27 mouse cellular contexts compared by ENCODE assay signal in genomic region chr17:85730231-85731015, GRCm38 (mm10). TPM values are rescaled to one million over a fixed set of nuclear protein-coding genes. Genes with fewer than 3 reads are reported as not detected.
DNase-seq lines count a peak whose midpoint lies in the region; ATAC-seq and TF ChIP-seq lines count a peak whose summit lies in the region.
"Had no signal": no experiment of that assay in that cellular context is flagged by ENCODE, and none has a peak within 500 bp of the region (broad histone marks: within the 10 kb centered on the region; RNA-seq: fewer than 3 reads in every experiment).

No protein-coding gene starts in this region.

- no peak overlapping the region for H3K4me3 ChIP-seq in intestine, embryonic 16.5 days (ENCODE audit: low read length)
- H3K4me3 ChIP-seq: embryonic facial prominence, embryonic 12.5 days; embryonic facial prominence, embryonic 15.5 days; gastrocnemius, adult 2 months; heart, embryonic 13.5 days had no signal

- TF ChIP-seq POLR2A in brain, embryonic 14.5 days (IDR thresholded peaks at IDR 0.05; ENCODE audit: borderline replicate concordance, extremely low read depth, insufficient read depth, insufficient read length, poor library complexity, severe bottlenecking), result no peak

- H3K27me3 ChIP-seq in intestine, embryonic 16.5 days (replicated peaks; ENCODE audit: control insufficient read depth, insufficient read depth, low read length), result no peaks in the 10 kb centered on the region
- H3K27me3 ChIP-seq: embryonic facial prominence, embryonic 15.5 days had no signal

- intact Hi-C loops in left cerebral cortex, postnatal 4 days (cut with DNase I), result no loop called here

- no peak overlapping the region for H3K4me2 ChIP-seq in intestine, embryonic 16.5 days (ENCODE audit: low read depth, low read length)
- H3K4me2 ChIP-seq: embryonic facial prominence, embryonic 12.5 days; embryonic facial prominence, embryonic 15.5 days; heart, embryonic 13.5 days; hindbrain, embryonic 14.5 days had no signal

- H3K4me1 ChIP-seq in intestine, embryonic 16.5 days (ENCODE audit: control insufficient read depth, insufficient read depth, low read length), result no peaks in the 10 kb centered on the region
- H3K4me1 ChIP-seq: embryonic facial prominence, embryonic 12.5 days; embryonic facial prominence, embryonic 15.5 days had no signal

- WGBS in intestine, embryonic 16.5 days, result 83% methylated on average over 12 of the region's 12 CpGs

- ATAC-seq in intestine, embryonic 16.5 days, result no peak
- ATAC-seq: CD4-positive, CD25-positive, alpha-beta regulatory T cell, adult 4 months; forebrain, embryonic 14.5 days; forebrain, postnatal 0 days; hindbrain, postnatal 0 days; inflammation-experienced regulatory T-cells, adult 6 months; intestine, postnatal 0 days; Patski had no signal

- no peaks in the 10 kb centered on the region for H3K9me3 ChIP-seq in intestine, embryonic 16.5 days (ENCODE audit: control insufficient read depth, low read length)
- H3K9me3 ChIP-seq: embryonic facial prominence, embryonic 12.5 days; embryonic facial prominence, embryonic 15.5 days; heart, embryonic 13.5 days had no signal

- no peak overlapping the region for H3K9ac ChIP-seq in intestine, embryonic 16.5 days (ENCODE audit: low read depth, low read length)
- H3K9ac ChIP-seq: embryonic facial prominence, embryonic 12.5 days; embryonic facial prominence, embryonic 15.5 days; forebrain, postnatal 0 days; heart, embryonic 13.5 days; hindbrain, embryonic 14.5 days had no signal

- H3K36me3 ChIP-seq in intestine, embryonic 16.5 days (ENCODE audit: control insufficient read depth, insufficient read depth, low read length), result no peaks in the 10 kb centered on the region
- H3K36me3 ChIP-seq: embryonic facial prominence, embryonic 12.5 days; embryonic facial prominence, embryonic 15.5 days; heart, embryonic 13.5 days had no signal

- no peak for TF ChIP-seq CTCF in brain, embryonic 14.5 days (IDR thresholded peaks at IDR 0.05; ENCODE audit: borderline replicate concordance, extremely low read depth, insufficient read depth, insufficient read length)

- no peak overlapping the region for H3K27ac ChIP-seq in intestine, embryonic 16.5 days (ENCODE audit: low read length)
- H3K27ac ChIP-seq: embryonic facial prominence, embryonic 12.5 days; embryonic facial prominence, embryonic 15.5 days; gastrocnemius, adult 2 months; heart, embryonic 13.5 days; hindbrain, embryonic 14.5 days; hindbrain, postnatal 0 days had no signal

- peak; percentile 33 to 60 for DNase-seq in cerebellum, postnatal 10 days
- DNase-seq in cerebellum, adult 9-10 months, result no peak
- peak; percentile 16 for DNase-seq in left cerebral cortex, postnatal 4 days
- no peak for DNase-seq in left cerebral cortex, adult 9 months (ENCODE audit: low spot score in 2 of 2)
- peak; percentile 12 for DNase-seq in brain, embryonic 14.5 days (ENCODE audit: low read depth)
- DNase-seq: cerebellum, adult 11-12 months; cerebellum, adult 8-10 months; cerebellum, postnatal 25 days; forebrain, postnatal 0 days; gastrocnemius, adult 2 months; gastrocnemius, postnatal 14 days; heart, postnatal 4 days had no signal

RNA-seq across cellular contexts. Expression of gene Six2, which starts 42.3 kb away (rescaled TPM):
- total RNA-seq in left cerebral cortex, postnatal 4 days (2021), result 1 to 10 TPM; 1.4 to 1.8 TPM
- polyA plus RNA-seq in brain, embryonic 14.5 days (2012; rRNA removed), result 1.3 and 3.1 TPM in 2 replicates
- 0.12 and 0.13 TPM in 2 replicates for polyA plus RNA-seq in intestine, embryonic 16.5 days (2015; fragmentation: Nextera tagmentation; extraction: Ambion mirVana)
- total RNA-seq: adrenal gland, adult 18-20 months; adrenal gland, postnatal 36 days; common myeloid progenitor, adult 5-6 weeks had no signal
- polyA plus RNA-seq: C2C12; CD4-positive, CD25-positive, alpha-beta regulatory T cell, adult 4 months; inflammation-experienced regulatory T-cells, adult 6 months; Patski had no signal

Comparison
In these comparisons a context has a peak if more than half of its experiments do, and no peak if none do; other contexts are left out.
1. DNase-seq: peak in cerebellum, postnatal 10 days (2 of 2), left cerebral cortex, postnatal 4 days (single experiment) and brain, embryonic 14.5 days (single experiment); none in cerebellum, adult 9-10 months (single experiment) and left cerebral cortex, adult 9 months (0 of 2).